Mouse (Mus musculus): ENCODE results near the gene Pkd1l3. TPM values are rescaled to one million over a fixed set of nuclear protein-coding genes. Genes with fewer than 3 reads are reported as not detected.

Gene Pkd1l3
- under 1 TPM in 1 of 2 experiments, not detected in 1; 0.22 TPM for total RNA-seq (2023)

GRCm38 (mm10) chr8:109614243-109615210 lies at the start of gene Pkd1l3:
Gene Pkd1l3, plus strand, starts transcription at chr8:109614517.

GRCm38 (mm10) chr8:109565498-109566333 lies 48.6 kb upstream of the Pkd1l3 start, which contains the start of the genes Dhx38 and Txnl4b:
Gene Dhx38, minus strand, starts transcription at chr8:109565861.
Gene Txnl4b, plus strand, starts transcription at chr8:109565892.

GRCm38 (mm10) chr8:109578900-109579301 lies 35.4 kb upstream of the Pkd1l3 start, which contains the start of gene Hp:
Gene Hp, minus strand, starts transcription at chr8:109579172.

GRCm38 (mm10) chr8:109608271-109609152 lies 5.8 kb upstream of the Pkd1l3 start, which contains the start of gene Dhodh:
Gene Dhodh, minus strand, starts transcription at chr8:109608673.

GRCm38 (mm10) chr8:109693146-109693900 lies 79.0 kb downstream of the Pkd1l3 start, which contains the start of gene Ist1:
Gene Ist1, minus strand, starts transcription at chr8:109693260.

GRCm38 (mm10) chr8:109705320-109706075 lies 91.2 kb downstream of the Pkd1l3 start, which contains the start of gene Zfp821:
Gene Zfp821, plus strand, starts transcription at chr8:109705546.

Other genes starting within 250 kb of the Pkd1l3 start
- gene Pmfbp1, start 120.5 kb upstream of the Pkd1l3 start, total RNA-seq (2023): not detected
- gene Dhx38, start 48.7 kb upstream of the Pkd1l3 start, total RNA-seq (2023): 10 to 100 TPM; 60.8 to 62.8 TPM
- gene Txnl4b, start 48.6 kb upstream of the Pkd1l3 start, total RNA-seq (2023): 10 to 100 TPM; 10.3 to 14.0 TPM
- 1,000 to 10,000 TPM in 1 of 2 experiments, 100 to 1,000 TPM in 1; 961 to 1,018 TPM for gene Hp, start 35.3 kb upstream of the Pkd1l3 start, total RNA-seq (2023)
- gene Dhodh, start 5.8 kb upstream of the Pkd1l3 start, total RNA-seq (2023): 1 to 10 TPM; 5.4 to 9.0 TPM
- gene Ist1, start 78.7 kb downstream of the Pkd1l3 start, total RNA-seq (2023): 10 to 100 TPM; 75.5 to 86.4 TPM
- 10 to 100 TPM; 12.6 to 14.3 TPM for gene Zfp821, start 91.0 kb downstream of the Pkd1l3 start, total RNA-seq (2023)
- 10 to 100 TPM; 28.8 to 30.4 TPM for gene Atxn1l, start 123.2 kb downstream of the Pkd1l3 start, total RNA-seq (2023)
- gene Ap1g1, start 164.0 kb downstream of the Pkd1l3 start, total RNA-seq (2023): 10 to 100 TPM; 73.2 to 79.5 TPM